Mouse (Mus musculus) liver, postnatal 0 days (tissue): Measurements from ENCODE around the gene Jhy.

Source experiments
- CTCF ChIP-seq: sonication (generic); IDR thresholded peaks from 2 replicates; pipeline ENCODE4 v1.5.1; 2016; ENCODE audit warnings: antibody characterized with exemption, low read depth
- EP300 ChIP-seq: IDR thresholded peaks from 2 replicates; pipeline ENCODE4 v1.6.1; 2016; ENCODE audit warnings: antibody characterized with exemption, low read depth, mild to moderate bottlenecking

- TF ChIP-seq EP300 (no peak), CTCF (no peak)
These were observed 55.5 kb downstream of the Jhy start for GRCm38 (mm10) chr9:40908411-40908810.
